Mouse (Mus musculus): Measurements from ENCODE around the gene Cd59b. TPM values are rescaled to one million over a fixed set of nuclear protein-coding genes. Genes with fewer than 3 reads are reported as not detected.

The Cd59b gene
- total RNA-seq (2014; fragmentation: Nextera tagmentation) = 5.5 and 8.3 TPM in 2 replicates
- total RNA-seq (2017) = 23.2 and 31.1 TPM in 2 replicates

DNA sequence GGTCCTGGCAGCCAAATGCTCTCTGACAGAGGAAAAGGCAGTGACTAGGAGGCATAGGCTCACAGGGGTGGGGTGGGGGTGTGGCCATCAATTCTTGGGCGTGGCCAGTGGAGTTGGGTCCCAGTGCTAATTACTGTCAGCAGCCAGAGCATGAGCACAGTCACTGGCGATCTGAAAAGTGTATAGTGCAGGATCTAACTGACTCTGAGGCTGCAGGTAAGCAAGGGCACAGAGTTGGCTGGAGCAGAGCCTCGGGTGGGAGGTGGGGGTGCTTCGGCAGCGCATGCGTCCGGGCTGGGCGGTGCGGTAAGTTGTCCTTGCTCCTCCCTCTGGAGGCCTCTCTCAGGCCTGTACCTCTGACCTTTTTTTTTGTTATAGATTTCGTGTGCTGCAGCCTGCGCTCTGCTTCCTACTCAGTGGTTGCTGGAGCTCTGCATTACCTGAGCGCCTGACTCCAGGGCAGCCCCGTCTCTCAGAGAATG lies at the start of gene Cd59b:
Gene Cd59b (plus strand): TSS at position 146 of the 482 bp plus-strand sequence.
- ATAC-seq (replicated peaks; ENCODE audit: low FRiP score, low TSS enrichment, poor library complexity, severe bottlenecking) = peak; percentile 97

DNA sequence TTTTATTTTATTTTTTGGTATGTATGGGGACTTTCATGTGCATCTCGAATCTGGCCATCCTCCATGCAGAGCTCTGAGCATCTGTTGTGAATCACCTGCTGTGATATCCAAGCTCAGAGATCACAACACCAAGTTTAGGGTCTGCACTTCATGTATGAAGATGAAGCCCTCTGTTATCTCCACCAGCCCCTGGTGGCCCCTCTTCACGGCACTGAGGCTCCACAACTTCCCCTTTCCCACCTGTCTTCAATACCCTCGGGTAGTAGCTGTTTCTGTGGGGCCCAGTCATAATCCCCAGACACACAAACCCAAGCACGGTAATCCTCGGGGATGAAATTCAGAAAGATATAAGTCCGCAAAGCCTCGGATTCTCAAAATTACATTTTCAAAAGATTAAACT lies 46.6 kb upstream of the Cd59b start:
- no peak for ATAC-seq (replicated peaks; ENCODE audit: low FRiP score, low TSS enrichment, poor library complexity, severe bottlenecking)

DNA sequence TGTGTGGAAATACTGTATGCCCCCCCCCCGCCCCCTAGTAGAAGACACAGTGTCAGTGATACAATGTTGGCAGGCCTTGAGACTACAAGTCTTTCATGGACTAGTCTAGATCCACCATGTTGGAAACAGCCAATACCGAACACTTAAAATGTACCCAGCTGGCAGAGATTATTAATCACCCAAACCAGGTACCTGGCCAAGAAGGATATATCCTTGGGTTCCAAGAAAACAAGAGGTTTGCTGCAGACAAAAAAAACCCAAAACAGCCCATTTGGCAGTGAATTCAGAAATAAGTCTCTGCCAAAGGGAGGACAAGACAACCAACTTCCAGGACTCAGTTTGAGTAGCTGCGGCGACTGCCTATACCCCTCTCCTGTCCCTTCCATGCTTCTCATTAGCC lies 45.0 kb upstream of the Cd59b start:
- ATAC-seq (replicated peaks; ENCODE audit: low FRiP score, low TSS enrichment, poor library complexity, severe bottlenecking) = no peak

DNA sequence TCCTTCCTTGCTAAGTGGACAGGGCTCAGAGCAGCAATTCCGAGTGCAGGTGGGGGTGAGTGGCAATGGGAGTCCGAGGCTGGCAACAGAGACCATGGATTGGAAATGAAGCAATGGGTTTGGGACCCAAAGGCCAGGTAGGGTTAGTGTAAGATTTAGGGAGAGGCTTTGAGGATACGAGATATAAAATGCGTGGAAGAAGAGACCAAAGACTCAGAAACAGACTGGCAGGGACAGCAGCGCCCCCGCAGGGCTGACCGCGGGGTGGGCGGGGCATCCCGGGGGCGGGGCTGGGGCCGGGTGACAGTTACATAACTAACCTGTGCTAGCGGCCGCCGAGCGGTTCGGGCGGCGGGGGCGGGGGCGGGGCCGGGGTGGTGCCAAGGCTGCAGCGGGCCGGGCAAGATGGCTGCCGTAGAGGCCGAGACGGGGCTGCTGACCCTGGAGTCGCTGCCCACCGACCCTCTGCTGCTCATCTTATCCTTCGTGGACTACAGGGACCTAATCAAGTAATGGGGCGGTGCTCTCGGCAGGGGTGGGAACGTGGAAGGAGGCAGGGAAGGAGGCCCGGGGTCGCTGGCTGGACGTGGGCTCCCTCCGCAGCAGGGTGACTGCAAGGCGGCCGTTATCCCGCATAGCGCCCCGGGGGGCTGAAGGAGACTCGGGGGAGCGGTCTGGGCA lies 42.1 kb upstream of the Cd59b start, which contains the start of gene Fbxo3:
Gene Fbxo3 (plus strand): TSS at position 264 of the 681 bp plus-strand sequence.
- ATAC-seq (replicated peaks; ENCODE audit: low FRiP score, low TSS enrichment, poor library complexity, severe bottlenecking) = peak; percentile 69

DNA sequence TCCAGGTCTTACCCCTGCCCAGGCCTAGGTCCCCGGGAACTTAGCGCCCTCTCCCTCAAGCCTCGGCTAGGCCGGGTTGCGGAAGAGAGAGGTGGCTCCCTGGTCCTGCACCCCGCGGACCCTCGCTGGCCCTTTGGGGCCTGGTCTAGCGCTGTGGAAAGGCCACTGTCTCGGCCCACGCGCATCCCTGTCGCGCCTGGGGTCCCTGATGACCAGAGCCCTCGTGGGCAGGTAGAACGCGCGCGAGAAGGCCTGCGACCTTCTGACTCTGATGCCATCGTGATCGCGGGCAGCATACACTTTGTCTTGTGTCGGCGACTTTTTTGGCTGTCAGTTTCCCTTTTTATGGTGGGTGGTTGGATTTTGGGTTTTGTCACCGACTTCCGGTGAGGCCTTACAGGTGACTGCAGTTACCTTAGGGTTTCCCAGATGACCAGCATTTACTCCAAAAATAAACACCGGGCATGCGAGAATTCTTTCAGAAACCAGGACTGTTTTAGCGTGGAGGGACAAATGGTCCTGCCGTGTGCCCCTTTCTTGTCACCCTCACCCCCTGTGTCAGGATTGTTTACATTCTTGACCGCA lies 41.4 kb upstream of the Cd59b start, which contains the start of gene 4931422A03Rik:
Gene 4931422A03Rik (minus strand): TSS at position 223 of the 585 bp plus-strand sequence.
- peak; percentile 31 for ATAC-seq (replicated peaks; ENCODE audit: low FRiP score, low TSS enrichment, poor library complexity, severe bottlenecking)

DNA sequence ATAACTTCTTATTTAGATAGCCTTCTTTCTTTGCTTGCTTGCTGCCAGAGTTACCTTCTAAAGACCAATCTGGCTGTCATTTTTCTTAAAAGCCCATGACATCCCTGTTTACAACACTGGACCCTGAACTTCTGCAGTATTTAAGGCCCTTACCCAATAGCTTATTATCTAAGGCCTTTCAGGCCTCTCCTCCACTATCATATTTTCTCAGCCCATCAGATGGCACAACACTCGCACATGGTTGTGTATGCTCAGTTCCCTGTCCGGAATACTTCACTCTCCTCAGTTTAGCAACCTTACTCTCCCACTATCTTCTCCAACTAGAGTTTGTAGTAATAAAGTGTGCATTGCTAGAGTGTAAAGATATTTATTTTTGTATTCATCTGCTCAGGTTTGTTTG lies 40.6 kb upstream of the Cd59b start:
- peak; percentile 81 for ATAC-seq (replicated peaks; ENCODE audit: low FRiP score, low TSS enrichment, poor library complexity, severe bottlenecking)

DNA sequence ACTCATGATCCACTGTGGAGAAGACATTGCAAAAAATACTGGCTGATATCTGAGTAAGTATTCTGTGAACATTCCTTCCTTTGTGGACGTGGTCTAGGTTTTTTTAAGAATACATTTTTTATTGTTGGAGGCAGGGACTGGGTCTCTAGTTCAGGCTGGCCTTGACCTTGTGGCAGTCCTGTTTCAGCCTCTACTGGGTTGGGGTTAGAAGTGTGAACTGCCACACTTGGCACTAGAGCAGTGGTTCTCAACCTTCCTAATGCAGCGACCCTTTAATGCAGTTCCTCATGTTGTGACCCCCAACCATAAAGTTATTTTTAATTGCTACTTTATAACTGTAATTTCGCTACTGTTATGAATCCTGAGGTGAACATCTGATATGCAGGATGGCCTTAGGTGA lies 39.3 kb upstream of the Cd59b start:
- ATAC-seq (replicated peaks; ENCODE audit: low FRiP score, low TSS enrichment, poor library complexity, severe bottlenecking) = no peak

DNA sequence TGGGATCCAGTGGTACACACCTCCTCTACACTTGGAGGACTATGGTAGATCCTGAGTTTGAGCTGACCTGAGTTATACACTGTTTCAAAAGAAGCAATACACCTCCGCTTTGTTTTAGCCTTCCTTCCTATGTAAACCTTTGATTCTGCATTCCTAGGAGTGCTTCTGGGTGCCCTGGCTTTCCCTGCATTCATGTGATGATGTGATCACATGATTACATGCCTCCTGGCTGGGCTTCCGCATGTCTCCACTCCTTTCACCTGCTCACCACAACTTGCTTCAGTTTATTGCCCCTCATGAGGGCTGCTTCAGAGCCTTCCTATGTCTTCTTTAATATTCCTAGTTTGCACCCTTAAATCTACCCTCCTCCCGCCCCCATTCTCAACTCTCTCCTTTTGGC lies 37.6 kb upstream of the Cd59b start:
- ATAC-seq (replicated peaks; ENCODE audit: low FRiP score, low TSS enrichment, poor library complexity, severe bottlenecking) = no peak

DNA sequence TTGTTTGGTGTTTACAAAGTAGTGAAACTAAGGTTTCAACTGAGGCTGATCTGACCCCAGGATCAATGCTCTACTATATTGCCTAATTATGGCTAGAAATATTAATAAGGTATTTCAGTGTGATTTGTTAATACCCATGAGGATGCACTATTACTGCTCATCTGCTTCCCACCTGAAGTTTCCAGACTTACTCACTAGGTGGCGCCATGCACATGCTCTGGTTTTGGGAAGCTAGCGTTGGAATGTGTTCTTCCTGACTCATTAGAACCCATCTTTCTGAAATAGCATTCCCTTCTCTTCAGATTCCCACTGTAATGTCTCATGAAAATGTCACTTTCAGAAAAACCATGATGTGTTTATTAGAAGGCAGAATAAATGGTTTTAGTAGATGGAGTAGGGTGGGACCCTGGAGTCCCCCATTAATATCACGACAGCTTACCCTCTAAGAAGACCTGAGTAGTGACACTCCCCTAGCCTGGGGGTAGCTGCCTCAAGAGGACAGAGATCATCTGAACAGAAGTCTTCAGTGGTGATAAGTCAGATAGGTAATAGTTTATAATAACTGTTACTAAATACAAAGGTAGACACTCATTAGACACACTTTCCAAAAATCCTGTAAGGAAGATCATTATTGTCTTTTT lies 34.7 kb upstream of the Cd59b start:
- ATAC-seq (replicated peaks; ENCODE audit: low FRiP score, low TSS enrichment, poor library complexity, severe bottlenecking) = peak; percentile 63; the same call in 1 of the 2 replicates

DNA sequence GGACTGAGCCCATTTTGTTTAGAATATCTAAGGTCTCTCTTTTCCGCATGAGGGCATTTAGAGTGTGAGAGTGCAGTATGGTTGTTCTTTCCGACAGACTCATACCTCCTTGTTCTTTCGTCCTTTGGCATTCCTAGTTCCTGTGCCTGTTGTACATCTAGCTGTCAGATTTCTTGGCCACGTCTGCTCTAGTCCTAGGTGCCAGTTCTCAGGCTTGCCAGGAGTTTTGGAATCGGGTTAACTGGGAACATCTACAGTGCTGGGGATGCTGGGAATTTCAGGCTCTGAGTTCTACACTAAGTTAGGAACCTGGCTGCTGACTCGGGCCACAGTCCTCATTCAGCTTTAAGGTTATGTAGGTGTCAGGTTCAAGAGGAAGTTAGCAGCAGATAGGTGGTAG lies 34.1 kb upstream of the Cd59b start:
- ATAC-seq (replicated peaks; ENCODE audit: low FRiP score, low TSS enrichment, poor library complexity, severe bottlenecking) = no peak

DNA sequence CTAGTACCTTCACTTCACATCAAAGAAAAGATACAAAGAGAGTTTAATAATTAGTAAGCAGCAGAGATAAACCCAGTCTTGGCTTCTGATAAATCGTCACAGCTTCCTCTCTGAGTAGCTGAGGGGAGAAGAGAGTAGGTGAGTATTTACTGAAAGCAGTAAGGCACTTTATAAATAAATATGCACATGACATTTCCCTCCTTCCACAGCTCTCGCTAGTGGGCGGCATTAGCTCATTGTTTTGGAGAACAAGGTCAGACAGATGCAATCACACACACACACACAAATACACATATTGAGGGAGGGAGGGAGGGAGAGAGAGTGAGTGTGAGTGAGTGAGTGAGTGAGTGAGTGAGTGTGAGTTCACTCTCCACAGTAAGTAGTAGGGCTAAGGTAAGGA lies 33.3 kb upstream of the Cd59b start:
- ATAC-seq (replicated peaks; ENCODE audit: low FRiP score, low TSS enrichment, poor library complexity, severe bottlenecking) = no peak

DNA sequence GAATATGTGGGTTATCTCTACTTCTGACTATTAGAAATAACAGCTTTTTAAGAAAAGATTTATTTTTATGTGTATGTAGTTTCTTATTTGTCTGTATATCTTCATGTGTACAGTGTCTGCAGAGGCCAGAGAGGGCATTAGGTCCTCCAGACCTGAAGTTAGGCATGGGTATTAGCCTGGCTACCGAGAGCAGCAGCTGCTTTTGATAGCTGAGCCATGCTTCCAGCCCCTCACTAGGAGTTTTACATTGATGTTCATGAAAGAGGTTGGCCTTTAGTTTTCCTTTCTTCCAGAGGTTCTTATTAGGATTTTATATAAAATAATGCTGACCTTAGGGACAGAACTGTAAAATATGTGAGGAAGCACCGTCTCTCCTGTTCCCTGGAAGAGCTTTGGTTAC lies 31.4 kb upstream of the Cd59b start:
- no peak for ATAC-seq (replicated peaks; ENCODE audit: low FRiP score, low TSS enrichment, poor library complexity, severe bottlenecking)

DNA sequence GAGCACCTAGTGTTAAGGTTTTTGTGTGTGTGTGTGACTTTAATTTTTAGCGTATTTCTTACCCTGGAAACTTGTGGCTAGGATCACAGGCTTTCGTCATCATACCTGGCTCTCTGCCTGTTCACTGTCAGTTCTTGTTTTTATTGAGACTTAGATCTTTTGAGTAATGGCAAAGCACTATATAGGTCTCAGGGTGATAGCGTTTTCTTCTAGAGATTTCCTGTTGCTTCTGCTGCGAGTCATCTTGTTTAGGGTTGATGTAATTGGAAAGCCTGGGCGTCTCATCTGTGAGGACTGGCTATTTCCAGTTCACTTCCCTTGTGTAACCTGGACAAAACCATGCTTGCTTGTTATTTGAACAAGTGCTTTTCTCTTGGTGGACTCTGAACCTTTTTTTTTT lies 28.0 kb upstream of the Cd59b start:
- 0 out of 2 replicates have a peak, but pooled peaks have one; percentile 24 for ATAC-seq (replicated peaks; ENCODE audit: low FRiP score, low TSS enrichment, poor library complexity, severe bottlenecking)

DNA sequence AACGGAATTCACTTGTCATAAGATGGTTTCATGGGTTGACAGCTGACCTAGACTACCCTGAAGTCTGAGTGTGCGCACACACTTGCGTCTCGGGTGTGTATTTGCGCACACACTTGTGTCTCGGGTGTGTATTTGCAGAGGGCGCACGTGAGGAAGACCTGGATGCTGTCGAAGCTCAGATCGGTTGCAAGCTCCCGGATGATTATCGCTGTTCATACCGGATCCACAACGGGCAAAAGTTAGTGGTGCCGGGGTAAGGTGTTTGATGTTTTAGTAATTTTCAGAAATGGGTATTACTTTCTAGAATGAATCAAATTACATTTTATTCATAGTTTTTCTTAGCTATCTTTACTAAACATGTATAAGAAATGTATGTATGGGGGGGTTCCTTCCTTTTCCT lies 26.9 kb upstream of the Cd59b start:
- ATAC-seq (replicated peaks; ENCODE audit: low FRiP score, low TSS enrichment, poor library complexity, severe bottlenecking) = no peak

DNA sequence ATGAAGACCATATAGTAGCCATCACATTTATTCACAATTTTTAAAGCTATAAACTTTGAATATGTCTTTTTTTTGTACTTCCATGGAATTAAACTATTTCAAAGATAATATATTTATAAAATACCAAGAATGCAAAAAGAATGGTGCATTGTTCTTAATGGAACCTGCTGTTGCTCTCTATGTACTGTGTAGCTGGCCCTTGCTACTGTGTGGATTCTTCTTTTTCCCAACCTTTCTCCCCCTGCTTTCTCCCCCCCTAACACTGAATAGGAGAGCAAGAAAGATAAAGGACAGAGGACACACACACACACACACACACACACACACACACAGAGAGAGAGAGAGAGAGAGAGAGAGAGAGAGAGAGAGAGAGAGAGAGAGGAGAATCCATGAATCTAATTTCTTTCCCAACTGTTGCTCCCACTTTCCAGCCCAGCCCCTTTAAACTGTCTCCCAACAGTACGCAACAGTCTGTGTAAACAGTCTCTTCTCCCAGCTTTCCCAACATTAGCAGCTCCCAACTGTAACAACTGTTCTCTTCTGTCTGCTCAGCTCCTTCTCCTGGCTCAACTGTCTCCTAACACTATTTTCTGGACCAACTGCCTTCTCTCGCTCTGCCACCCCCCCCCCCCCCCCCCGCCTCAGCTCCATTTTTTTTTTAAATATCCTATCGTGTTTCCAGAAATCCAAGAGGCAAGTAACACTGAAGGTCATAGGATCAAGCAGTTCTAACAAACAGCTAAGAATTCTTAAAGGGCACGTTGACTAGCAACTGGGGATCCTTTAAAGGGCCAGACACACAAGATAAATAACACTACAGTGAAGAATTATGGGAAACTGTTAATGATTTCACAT lies 25.8 kb upstream of the Cd59b start:
- ATAC-seq (replicated peaks; ENCODE audit: low FRiP score, low TSS enrichment, poor library complexity, severe bottlenecking) = no peak

DNA sequence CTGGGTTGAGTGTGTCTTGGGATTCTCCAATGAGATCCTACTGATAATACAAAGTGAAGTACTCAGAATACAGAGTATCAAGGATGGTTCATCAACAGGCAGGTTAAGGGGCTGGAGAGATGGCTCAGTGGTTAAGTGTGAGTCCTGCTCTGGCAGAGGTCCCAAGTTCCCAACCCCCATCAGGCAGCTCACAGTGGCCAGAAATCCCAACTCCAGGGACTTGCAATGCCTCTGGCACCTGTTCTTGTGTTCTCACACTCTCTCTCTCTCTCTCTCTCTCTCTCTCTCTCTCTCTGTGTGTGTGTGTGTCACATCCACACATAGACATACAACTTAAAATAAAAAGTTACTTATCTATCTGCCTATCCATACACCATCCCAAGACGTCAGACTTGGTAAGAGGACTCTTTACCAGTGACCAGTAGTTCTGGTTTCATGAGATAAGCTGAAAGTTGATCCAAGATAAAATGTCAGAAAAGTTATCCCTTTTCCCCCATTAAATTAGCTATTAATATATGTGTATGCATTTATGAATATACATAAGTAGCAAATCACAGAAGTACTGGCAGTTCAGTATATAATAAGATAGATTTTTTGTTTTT lies 25.1 kb upstream of the Cd59b start:
- peak; percentile 43; the same call in 1 of the 2 replicates for ATAC-seq (replicated peaks; ENCODE audit: low FRiP score, low TSS enrichment, poor library complexity, severe bottlenecking)

DNA sequence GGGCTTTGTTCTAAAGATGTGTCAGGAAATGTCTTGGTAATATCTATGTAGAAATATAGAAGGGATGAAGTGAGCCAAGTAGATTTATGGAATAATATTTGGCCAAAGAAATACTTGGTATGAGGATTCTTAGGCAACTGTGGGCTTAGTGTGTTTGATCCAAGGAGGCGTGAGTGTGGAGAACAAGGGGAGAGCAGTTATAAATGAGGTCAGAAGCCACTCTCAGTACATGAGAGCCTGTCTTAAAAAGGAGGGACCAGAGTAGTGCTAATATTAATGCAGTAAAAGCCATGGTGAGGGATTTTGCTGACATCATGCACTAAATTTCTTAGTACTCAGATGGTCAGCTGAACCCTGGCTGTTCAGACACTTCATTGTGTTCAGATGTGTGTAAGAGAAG lies 11.3 kb upstream of the Cd59b start:
- no peak for ATAC-seq (replicated peaks; ENCODE audit: low FRiP score, low TSS enrichment, poor library complexity, severe bottlenecking)

DNA sequence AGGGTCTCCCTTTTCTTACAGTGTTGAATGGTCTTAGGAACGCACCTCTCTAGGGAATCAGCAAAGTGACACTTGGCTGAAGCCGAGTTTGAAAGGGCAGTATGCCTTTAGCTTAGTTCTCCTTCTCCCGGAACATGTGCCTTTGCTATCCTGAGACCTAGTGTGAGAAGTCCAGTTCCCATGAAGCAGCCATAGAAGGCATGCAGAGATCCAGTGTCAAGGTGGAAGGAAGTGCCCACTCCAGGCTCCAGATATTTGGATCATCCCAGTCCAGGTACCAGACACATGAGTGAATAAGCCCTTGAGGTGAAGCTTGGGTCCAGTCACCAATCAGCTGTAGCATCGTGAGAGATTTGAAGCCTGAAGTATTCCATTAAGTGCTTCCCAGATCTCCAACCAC lies 10.7 kb upstream of the Cd59b start:
- ATAC-seq (replicated peaks; ENCODE audit: low FRiP score, low TSS enrichment, poor library complexity, severe bottlenecking) = no peak

DNA sequence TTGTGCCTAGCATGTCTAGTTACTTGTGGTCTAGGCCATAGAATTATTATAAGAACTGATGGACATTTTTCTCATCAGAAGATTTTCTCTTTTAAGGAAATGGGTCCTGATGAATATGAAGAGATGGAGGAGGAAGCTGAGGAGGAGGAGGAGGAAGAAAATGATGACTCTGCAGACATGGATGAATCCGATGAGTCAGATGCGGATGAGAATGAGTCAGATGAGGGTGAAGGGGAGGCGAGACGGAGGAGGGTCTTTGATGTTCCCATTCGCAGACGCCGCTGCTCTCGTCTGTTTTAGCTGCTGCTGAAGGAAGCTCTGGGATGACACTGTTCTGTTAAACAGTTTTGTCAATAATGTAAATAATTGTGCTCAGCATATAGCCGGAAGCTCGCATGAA lies 9.9 kb upstream of the Cd59b start:
- ATAC-seq (replicated peaks; ENCODE audit: low FRiP score, low TSS enrichment, poor library complexity, severe bottlenecking) = no peak
